Mouse (Mus musculus) inflammation-experienced regulatory T-cells, adult 6 months (primary cell): ENCODE measurements at regions not wholly inside any gene's neighbourhood (a gene's known extent, or its start where the extent isn't known, plus 50 kb on each side); places are given as distances from the start of the nearest gene placed in this dataset.

Experiments
- ATAC-seq: one replicate; pipeline ENCODE4 v1.8.0; 2017

- no peak for ATAC-seq
Measured at GRCm38 (mm10) chr2:78010066-78010690, 64.0 kb upstream of the Cwc22 start.

DNA sequence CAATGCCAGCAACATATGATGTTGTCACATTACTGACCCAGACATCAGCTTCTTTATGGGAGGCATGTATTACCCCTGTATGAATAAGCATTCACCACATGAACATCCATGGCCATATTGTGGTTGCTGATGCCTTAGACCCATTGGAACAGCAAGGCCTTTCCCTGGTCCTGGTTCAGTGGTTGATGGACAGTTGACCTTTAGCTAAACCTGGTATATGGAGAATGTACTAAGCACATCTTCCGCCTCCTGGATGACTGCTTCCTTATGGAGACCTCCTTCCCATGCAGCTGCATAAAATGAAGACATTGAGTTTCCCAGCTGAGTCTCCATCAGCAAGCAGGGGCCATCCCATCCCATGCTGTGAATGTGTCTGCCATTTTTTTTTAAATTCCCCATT lies 61.9 kb upstream of the Cwc22 start:
- ATAC-seq = no peak

DNA sequence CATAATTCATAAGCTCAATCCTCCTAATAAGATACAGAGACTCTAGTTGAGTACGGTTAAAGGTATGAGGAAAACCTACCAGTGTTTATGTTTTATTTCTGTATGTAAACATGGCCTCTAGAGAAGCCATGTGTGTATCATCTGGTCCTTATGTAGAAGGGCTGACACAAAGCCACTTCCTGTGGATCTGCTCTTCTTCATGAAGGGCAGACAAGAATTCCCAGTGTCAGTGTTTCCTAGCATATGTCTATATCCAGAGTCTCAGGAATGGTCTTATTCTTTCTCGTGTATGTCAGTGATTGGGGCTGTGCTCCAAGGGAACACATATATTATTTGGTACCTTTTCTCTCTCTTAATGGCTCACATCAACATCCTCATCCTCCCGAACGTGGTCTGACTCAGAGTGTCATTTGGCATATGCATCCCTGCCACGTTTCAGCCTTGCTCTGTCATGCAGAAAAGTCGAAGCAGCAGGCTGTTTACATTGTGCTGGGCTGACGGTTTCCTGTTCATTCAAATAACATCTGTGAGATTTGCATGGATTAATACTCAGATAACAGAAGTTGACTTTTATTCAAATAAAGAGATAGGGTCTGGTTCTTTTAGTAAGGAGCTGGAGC lies 59.3 kb upstream of the Cwc22 start:
- no peak for ATAC-seq

DNA sequence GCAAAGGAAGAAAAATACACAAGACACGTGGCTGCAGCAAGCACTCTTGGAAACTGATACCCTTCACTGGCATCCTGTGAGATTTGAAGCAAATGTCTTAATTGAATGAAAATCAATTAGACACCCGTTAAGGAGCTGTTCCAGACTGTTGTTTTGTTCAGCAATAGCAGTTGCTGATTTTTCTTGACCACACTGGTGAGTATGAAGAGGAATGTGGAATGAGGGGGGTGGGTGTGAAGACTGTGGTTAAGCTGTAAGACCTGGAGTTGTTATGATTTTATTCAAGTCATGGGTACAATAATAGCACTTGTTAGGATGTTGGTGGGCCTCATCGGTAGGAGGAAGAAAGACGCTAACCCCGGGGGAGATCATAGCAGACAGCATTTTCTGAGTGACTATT lies 58.3 kb upstream of the Cwc22 start:
- no peak for ATAC-seq
